Mouse (Mus musculus) cerebellum, postnatal 10 days (tissue): ENCODE results near the gene Nucb1.

ENCODE experiments used
- DNase-seq, 2 experiments: peaks; one replicate each; pipeline ENCODE4 v3.0.0; 2021; ENCODE audit warnings: mixed read lengths in 2 of 2

Gene Nucb1

GRCm38 (mm10) chr7:45461781-45462180, 48.4 kb downstream of the Nucb1 start:
- no peak for DNase-seq

DNA sequence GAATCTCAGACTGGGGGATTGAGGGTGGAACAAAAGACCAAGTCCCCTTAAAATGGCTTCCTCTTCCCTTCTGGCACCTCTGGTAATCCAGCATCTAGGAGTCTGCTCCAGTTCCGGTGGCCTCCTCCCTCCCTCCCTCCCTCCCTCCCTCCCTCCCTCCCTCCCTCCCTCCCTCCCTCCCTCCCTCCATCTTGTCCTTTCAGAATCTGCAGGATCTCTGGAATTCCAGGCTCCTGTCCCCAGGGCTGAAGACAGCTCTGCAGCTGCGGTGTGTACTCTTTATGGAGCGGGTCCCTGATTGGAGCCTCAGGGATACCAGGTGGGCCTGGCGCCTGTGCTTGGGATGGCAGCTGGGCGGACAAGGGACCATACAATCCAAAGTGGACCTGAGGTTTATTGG, 48.9 kb downstream of the Nucb1 start:
- DNase-seq, result peak in 1 of 2 experiments; percentile 35

GRCm38 (mm10) chr7:45460860-45461314, 49.3 kb downstream of the Nucb1 start:
- peak; percentile 74 to 80 for DNase-seq

- peak; percentile 36 to 56 for DNase-seq
Measured at GRCm38 (mm10) chr7:45460377-45460776, 49.8 kb downstream of the Nucb1 start.

DNA sequence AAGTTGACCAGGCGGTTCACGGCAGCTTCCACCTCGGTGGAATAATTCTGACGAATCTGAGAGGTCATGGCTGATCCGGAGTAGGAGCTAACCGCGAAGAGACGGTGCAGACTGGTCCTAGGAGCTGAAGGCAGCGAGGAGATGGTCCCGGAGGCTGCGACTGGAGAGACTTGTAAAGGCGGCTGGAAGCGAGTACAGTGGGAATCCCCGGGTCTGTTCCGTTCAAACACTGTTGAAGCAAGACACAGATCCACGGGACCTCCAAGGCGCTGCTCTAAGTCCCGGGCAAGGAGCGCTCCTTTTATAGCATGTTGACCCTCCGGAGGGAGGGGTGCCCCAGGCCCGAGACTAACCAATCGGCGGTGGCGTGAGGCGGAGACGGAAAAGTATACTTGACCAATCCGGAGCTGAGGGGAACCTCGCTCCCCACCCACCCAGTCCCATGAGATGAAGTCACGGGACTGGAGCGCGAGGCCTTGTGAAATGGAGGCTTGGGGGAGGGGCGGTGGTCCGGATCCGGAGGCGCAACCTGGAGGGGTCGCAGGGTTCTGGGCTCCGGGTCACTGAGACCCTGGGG, 50.6 kb downstream of the Nucb1 start, which contains the start of gene Ftl1:
Ftl1 (minus strand) TSS at position 321 of the 577 bp plus-strand sequence.
- peak; percentile 98 for DNase-seq

DNA sequence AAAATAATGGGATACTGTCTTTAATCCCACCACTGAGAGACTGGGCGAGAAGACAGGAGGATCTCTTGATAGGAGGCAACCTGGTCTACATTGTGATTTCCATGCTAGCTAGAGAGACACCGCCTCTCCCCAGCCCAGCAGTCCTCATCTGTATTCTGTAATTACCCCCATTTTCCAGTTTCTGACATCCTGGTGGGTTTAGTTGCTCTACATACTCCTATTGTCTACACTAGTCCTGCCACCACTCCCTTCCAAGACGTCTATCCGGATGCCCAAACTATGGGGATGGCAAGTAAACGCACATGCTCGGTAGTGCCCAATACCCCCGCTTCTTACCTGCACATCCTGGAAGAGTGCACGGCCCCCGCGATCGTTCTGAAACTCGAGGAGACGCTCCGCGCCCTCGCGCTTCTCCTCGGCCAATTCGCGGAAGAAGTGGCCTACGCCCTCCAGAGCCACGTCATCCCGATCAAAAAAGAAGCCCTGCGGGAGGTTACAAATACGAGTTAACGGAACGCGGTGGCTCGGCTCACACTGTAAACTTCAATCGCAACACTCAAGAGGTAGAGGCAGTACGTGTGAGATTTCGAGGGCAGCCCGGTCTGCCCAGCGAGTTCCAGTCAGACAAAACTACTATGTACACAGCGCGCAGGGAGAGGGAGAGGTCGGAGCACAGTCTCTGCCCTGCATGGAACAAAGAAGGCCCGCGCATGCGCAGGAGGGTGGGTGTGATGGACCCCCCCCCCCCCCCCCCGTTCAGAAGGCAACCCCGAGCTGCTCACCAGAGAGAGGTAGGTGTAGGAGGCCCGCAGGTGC, 51.2 kb downstream of the Nucb1 start:
- peak; percentile 96 for DNase-seq

DNA sequence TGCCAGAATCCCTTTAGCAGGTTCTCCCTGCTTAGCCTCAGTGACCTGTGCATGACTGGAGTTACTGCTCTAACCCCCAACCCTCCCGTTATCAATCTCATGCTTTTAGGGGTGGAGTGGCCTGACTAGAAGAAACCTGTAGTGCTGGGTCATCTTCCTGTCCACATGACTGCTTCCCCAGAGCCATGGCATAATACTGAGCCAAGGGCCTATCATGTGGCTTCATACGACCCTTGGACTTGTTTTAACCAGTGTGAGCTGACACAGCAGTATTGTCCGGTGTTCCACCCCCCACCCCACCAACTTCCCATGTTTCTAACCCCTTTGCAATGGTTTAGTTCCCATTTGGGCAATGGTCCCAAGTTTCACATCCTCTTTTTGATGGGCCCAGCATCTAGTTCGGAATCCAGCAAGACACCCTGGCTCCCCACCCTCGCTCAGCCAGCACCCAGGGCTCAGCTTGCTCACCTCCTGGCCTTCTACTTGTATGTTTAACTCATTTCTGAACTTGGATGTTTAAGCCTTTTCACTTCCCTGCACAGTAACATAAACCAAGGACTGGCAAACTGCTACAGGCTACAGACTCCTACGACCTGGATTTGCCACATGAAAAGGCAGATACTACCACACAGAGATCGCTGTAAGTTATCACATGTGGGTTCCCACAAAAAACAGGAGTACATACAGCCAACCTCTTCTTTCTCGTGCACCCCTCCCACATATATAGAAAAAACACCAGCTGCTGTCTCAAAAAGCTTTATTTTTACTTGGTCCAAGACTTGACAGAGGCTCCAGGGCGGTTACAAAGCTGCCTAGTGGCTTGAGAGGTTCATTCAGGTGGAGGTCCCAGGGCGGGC, 52.8 kb downstream of the Nucb1 start:
- DNase-seq, result no peak

- no peak for DNase-seq
Measured at GRCm38 (mm10) chr7:45456721-45457203, 53.4 kb downstream of the Nucb1 start.

- DNase-seq, result no peak
Measured at GRCm38 (mm10) chr7:45455932-45456696, 54.1 kb downstream of the Nucb1 start.

DNA sequence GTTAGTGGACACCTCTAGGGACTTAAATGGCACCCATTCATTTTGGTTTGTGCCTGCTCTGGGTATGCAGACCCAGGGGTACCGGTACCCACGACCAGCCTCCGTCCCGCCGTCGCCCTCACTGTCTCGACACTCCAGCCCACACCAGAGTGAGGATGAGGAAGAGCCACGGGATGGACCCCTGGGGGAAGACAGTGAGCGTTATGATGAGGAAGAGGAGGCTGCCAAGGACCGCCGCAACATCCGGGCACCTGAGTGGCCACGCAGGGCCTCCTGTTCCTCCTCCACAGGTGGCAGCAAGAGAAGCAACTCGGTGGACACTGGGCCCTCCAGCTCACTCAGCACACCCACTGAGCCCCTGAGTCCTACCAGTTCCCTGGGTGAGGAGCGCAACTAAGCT, 55.2 kb downstream of the Nucb1 start:
- DNase-seq, result no peak

DNA sequence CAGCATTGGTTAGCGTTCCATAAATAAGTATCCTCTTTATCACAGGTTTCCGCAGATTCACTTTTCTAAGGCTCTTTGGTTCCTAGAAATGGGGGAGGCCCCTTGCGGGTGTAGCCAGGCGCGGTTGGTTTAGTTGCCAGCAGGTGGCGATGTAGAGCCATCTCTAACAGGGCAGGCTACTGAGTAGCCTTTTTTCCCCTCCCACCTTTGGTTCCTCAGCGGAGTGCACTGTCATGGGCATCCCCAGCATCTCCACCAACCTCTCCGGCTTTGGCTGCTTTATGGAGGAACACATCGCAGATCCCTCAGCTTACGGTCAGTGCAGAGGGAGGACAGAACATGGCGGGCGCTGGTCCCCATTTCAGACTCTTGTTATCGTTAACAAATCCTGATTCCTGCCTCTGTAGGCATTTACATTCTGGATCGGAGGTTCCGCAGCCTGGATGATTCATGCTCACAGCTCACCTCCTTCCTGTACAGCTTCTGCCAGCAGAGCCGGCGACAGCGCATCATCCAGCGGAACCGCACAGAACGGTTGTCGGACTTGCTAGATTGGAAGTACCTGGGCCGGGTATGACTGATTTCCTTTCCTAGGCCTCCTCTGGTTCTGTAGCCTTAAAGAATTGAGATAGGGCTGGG, 58.7 kb downstream of the Nucb1 start:
- peak; percentile 93 to 95 for DNase-seq

- no peak for DNase-seq
Measured at GRCm38 (mm10) chr7:45449974-45450373, 60.2 kb downstream of the Nucb1 start.

DNA sequence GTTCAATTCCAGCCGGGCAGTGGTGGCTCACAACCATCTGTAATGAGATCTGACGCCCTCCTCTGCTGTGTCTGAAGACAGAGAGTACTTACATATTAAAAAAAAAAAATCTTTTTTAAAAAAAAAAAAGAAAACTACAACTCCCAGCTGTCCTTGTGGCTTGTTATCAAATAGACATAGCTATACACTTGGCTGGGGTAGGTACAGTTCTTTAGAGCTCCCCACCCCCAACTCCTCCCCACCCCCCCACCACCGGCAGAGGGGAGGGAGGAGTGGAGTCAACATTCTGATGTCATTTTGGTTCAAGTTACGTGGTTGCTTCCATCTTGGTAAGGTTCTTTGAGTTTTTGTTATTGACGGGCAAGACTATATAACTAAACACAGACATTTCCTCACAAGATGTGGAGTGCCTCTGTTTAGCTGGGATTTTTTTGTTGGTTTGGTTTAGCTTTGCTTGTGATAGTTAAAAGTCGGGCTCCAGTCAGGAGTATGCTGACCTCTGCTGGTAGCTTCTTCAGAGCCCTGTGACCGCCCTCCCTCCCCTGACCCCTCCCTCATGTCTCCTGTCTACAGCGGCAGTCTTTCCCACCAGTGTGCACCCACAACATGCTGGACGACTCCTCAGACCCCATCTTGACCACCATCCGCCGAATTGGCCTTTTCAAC, 62.7 kb downstream of the Nucb1 start:
- peak; percentile 71 to 76 for DNase-seq

GRCm38 (mm10) chr7:45446589-45446988, 63.6 kb downstream of the Nucb1 start:
- no peak for DNase-seq

DNA sequence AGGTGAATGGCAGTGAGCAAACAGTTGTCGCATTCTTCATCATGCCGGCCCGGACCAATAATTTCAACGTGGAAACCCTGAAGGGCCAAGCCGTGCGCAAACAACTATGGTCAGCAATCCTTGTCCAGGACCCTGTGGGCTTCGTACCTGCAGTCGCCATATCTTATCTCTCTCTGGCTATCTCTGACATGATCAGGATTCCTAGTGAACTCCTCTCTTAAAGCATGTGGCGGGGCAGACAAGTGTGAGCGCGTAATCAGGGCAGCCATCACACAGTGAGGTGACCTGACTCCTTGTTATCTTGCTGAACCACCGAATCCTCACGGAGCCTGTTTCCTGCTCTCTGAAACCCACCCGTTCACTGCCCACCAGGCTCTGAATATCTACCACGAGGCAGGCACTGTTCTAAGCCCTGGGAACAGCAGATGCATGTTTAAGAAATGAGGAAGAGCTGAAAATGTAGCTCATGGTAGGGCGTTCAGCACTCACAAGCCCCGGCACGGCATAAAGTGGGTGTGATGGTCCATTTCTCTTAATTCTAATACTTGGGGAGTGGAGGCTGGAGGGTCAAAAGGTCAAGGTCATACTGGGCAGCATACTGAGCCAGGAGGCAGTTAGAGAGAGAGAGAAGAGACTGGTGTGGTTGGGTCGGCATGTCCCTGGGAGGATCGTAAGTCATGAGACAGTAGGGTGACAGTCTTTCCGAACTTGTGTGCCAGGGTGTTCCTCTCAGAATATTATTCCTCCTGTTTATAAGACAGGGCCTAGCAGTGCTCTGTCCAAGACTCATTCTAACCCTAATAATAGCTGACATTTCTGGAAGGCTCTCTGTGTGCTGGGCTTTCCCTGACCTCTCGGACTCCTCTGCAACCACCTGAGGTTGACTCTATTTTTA, 66.4 kb downstream of the Nucb1 start:
- no peak for DNase-seq
